Mouse (Mus musculus): ENCODE data around the gene Rgl1.

- TF ChIP-seq POLR2A (IDR thresholded peaks at IDR 0.05; ENCODE audit: low read depth, low read length), result no peak
- no peak for TF ChIP-seq CTCF (IDR thresholded peaks at IDR 0.05; ENCODE audit: extremely low read depth, insufficient read depth, insufficient read length, insufficient replicate concordance)
Measured at GRCm38 (mm10) chr1:152540304-152540887, 225.8 kb downstream of the Rgl1 start.
